Mouse (Mus musculus) heart, postnatal 4 days (tissue): ENCODE results near the gene Hoxb9. TPM values are rescaled to one million over a fixed set of nuclear protein-coding genes. Genes with fewer than 3 reads are reported as not detected.

ENCODE experiments used
- DNase-seq: peaks from one replicate; pipeline ENCODE4 v3.0.0; 2021
- total RNA-seq, 2 experiments: library from RNA; stranded (reverse); gene quantifications; 2 replicates each; pipeline ENCODE4 v1.2.3; 2021

Gene Hoxb9
- total RNA-seq, 2 experiments from 2014 or later: not detected

DNA sequence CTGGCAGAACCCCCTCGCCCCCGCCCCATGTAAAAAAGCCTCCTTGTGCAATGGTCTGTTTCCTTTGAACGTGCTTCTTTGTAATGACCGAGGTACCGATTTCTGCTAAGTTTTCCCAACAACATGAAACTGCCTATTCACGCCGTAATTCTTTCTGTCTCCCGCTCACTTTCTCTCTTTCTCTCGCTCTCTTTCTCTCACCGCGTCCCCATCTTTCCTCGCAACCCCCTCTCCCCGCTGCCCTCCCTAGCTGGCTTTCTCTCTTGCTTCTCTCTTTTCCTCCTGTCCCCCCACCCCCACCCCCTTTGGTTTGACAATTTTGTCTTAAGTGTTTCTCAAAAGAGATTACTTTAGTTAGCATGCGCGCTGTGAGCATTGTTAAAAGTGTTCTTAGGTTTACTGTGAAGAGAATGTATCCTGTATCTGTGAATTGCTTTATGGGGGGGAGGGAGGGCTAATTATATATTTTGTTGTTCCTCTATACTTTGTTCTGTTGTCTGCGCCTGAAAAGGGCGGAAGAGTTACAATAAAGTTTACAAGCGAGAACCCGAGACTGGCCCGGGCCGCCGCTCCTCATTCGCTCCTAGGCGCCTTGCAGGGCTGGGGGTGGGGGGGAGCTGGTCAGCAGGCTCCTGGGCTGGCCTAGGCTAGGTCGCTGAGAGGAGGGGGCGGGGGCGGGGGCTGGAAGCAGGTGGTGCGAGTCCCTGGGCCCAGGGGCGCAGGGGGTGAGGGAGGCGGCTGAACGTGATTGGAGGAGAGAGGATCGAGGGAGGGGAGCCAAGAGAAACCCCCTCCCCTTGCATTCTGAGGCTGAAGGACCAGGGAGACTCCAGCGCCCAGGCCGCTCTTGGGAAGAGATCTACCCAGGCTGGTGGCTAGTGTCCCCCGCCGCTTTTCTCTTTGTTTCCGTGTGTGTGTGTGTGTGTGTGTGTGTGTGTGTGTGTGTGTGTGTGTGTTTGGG, 13.8 kb downstream of the Hoxb9 start:
- no peak for DNase-seq

DNA sequence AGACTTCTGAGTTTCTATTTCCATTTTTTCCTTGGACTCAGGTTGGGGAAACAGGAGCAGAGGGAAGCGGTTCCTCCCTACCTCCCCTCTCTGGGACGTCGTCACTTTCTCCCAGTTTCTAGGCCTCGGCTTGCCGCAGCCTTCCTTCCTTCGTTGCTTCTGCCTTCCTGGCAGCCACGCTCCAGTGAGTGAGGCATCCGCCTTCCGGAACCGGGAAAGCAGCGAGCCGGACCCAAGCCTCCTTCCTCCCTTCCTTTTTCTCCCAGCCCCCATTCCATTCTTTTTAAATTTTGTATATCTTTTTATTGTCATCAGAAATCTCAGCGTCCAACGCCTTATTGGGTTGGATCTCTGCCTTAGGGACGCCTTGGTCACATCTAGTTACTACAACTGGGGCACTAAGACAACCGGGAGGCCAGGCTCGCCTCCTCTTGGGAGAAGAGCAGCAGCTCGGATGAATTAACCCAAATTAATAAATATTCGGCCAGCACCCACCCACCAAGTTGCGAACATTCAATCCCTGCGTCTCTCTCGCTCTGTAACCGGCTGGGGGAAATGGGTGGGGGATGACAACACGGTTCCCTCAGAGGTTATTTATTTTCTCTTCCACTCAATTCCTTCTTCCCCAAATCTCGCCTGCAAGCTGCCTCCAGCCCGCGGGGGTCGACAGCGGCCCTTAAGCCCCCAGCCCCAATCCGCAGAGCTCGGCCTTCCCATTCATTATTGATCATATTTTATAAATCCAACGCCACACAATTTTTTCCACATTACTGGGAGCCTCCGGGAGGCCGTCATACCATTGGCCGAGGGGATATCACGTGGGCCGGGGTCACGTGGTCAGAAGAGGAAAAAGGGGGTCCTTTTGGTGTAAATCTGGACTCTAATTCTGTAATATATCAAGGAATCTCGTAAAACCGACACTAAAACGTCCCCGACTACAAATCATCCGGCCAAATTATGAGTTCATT, 14.8 kb downstream of the Hoxb9 start, which contains the start of gene Hoxb7:
TSS of gene Hoxb7 (plus strand) at position 853 of the 968 bp plus-strand sequence.
- no peak for DNase-seq

DNA sequence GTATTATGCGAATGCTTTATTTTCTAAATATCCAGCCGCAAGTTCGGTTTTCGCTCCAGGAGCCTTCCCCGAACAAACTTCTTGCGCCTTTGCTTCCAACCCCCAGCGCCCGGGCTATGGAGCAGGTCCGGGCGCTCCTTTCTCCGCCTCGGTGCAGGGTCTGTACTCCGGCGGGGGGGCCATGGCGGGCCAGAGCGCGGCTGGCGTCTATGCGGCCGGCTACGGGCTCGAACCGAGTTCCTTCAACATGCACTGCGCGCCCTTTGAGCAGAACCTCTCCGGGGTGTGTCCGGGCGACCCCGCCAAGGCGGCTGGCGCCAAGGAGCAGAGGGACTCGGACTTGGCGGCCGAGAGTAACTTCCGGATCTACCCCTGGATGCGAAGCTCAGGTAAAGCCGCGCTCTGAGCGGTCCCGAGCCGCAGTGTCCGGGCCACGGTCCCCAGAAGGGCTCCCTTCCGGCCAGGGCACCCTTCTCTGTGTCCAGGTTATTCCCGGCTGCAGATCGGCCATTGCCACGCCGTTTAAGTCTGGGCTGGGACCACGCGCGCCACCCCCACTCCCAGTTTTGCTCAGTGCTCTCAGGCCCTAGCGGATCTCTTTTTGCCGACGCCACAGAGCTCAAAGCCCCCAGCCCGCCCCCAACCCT, 15.6 kb downstream of the Hoxb9 start:
- no peak for DNase-seq

DNA sequence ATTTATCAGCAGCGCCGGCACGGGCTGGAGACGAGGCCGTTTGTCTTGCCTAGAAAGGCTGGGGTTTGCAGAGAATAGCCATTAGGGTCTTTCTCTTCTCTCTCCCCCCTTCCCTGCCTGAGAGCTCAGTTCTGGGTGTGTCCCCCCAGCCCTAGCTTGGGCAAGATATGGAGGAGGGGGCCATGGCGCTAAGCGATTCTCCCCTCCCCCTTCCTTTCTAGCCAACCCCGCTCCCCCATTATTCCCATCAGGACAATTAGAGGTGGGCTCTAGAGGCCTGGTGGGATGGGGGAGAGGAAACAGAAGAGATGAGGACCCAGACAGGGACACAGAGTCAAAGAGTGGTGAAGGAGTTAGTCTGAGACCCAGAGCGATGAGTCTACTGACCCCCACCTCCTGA, 16.2 kb downstream of the Hoxb9 start:
- no peak for DNase-seq

DNA sequence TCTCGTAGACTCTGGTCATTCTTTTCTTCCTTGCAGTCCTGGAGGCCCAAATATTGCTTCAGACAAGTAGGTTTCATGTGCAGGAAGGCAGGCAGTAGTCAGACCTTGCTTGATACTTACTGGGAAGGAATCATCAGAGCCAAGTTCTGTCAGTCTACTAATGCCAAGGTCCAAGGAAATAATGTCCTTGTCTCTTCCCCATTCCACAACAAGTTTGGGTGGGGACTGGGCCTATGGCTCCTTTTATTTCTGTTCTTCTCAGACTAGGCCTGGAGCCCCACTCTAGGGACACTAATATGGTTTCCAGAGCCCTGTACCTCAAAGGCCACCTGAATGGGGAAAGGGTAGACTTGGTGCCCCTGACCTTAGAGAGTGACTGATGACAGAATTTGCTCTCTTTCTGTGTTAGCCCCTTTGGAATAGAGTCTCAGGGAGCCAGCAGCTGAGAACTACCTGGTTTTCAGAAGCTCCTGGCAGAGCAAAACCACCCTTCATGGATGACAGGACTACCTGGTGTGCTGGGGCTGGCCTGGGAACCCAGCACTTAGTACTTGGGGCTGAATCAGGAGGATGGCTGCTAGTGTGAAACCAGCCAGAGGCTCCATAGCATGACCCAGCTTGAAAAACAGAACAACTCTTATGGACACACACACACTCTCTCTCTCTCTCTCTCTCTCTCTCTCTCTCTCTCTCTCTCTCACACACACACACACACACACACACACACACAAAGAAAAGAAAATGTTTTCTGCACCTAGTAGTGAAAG, 17.4 kb downstream of the Hoxb9 start:
- DNase-seq: no peak

DNA sequence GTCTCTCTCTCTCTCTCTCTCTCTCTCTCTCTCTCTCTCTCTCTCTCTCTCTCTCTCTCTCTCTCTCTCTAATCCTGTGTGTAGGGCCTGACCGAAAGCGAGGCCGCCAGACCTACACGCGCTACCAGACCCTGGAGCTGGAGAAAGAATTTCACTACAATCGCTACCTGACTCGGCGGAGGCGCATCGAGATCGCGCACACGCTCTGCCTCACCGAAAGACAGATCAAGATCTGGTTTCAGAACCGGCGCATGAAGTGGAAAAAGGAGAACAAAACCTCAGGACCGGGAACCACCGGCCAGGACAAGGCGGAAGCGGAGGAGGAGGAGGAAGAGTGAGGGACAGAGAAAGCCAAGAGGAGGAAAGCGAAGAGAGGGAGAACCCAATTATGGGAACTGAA, 18.0 kb downstream of the Hoxb9 start:
- DNase-seq: no peak

DNA sequence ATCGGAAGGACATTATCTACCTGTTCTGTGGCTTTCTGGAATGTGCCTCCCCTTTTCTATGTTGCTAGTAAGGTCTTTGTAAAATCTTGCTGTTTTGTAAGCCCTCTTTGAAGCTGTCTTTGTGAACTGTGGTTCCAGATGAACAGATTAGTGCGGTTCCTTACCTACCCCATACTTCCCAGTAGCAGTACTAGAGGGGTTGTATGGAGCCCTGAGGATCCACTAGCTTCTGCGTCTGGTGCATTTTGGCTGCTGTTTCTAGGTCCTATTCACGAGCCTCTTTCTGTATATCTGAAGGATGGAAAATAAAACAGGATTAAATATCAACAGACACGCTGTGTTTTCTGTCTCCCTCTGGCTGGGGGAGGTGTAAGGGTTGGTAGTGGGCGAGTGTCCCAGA, 18.6 kb downstream of the Hoxb9 start:
- DNase-seq: no peak

DNA sequence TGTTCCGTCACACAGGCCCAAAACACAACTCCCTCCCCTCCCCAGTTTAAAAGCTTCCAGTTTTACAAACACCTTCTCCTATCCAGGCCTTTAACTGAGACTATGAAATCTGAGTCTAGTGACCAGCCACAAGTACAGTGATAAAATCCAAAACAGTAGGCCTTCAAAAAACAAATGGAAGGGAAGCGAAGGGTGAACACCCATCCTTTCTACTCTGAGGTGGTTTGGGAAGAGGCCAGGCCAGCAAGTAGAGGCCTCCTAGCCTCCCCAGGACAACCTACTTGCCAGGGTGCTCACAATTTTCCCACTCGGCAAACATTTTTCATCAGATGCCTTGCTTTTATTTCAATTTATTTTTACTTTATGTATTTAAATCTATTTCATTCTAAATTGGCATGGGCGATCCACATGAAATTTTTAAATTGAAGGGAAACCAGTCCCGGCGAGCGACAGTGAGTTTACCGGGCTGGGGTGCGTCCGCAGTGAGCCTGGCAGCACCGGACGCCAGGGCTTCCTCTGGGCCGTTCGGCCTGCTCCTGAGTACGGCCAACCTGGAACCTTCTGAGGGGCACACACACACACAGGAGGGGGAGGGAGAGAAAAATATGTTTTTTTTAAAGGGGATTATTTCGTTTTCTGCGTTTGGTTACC, 19.6 kb downstream of the Hoxb9 start:
- DNase-seq: no peak

DNA sequence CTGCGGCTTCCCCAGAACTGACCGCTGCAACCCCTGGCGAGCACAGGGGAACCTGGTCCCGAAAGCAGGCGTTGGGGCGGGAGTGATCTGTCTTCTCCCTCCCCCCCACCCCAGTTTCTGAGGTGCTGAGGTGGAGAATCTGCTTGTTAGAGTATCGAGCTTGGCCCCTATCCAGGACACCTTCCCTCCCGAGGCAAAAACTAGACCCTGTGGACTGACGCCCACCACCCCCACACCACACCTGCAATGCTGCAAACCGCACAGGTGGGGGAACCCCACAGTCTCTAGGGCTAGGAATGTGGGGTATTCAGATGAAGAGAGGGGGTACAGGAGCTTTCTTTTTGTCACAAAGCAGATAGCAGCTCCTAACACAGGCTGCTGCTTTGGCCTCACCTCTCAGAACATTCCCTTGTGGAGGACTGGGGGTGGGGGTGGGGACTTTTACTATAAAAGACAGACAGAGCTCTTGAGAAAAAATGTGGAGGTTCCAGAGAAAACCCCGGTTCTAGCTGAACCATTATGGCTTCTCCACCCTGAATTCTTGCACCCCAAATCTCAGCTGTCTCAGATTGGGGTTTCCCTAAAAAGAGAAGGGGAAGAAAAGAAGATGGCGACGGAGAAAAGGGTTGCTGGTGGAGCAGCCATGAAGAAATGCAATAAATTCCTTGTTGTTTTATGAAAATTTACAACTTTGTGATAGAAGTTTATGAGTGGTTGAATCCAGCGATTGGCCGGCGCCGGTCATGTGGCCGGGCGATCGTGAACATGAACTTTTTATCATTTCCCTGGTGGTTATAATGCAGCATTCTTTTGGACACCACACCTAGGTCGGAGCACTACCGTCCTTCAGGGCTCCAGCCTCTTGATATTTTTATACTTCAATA, 20.7 kb downstream of the Hoxb9 start, which contains the start of gene Hoxb6:
TSS of gene Hoxb6 (plus strand) at position 796 of the 884 bp plus-strand sequence.
- DNase-seq: no peak

DNA sequence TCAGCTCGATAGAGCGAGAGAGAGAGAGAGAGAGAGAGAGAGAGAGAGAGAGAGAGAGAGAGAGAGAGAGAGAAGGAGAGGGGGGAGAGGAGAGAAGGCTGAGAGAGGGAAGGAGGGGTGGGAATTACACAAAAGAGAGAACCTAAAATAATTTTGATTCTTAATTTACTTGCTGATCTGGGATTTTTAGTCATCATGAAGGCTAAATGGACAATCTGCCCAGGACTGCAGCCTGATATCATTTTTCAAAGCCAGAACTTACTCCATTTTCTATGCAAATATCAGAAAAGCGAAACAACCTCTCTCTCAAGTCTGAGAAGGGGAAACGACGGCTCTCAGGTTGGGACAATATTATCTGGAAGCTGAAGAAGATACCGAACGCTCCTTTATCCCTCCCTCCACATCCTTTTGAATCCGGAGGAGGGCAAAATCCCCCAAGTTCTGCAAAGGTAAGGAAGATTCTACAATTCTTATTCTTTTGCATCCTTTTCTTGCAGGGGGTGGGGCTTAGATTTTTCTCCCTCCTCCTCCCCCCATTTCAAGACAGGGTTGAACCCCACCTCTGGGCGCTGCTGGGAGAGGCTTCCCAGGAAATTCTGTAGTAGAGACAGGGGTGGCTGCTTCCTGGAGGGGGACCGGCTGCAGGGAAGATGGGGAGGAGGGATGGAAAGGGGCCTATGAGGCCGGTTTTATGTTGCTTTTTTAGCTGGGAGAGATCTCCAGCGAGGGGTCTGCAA, 21.5 kb downstream of the Hoxb9 start:
- no peak for DNase-seq

DNA sequence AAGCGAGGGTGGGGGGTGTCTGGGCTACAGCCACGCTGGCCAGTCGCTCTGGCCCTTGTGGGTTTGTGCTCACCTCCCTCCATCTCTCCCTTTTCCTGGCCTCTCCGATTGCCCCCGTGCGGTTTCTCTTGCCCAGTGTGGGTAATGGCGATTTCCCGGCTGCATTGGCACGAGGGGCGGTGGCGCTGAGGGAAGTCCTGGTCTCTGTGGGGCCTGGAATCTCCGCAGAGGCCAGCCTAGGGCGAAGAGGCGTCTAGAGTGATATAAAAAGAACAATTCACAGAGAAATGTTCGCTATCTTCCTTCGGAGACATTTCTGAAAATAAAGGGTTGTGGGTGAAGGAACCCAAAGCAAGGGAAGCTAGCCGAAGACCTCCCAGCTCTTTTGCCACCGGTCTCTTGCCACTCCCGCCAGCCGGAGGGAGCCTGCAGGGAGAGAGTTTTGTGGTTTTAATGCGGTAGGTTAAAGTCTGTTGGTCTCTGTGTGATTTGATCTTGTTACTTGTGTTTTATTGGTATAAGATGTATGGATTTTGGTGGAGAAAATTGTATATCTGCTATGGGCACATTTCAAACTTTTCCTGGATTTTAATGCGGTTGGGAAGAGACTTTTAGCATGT, 22.2 kb downstream of the Hoxb9 start:
- DNase-seq: no peak

DNA sequence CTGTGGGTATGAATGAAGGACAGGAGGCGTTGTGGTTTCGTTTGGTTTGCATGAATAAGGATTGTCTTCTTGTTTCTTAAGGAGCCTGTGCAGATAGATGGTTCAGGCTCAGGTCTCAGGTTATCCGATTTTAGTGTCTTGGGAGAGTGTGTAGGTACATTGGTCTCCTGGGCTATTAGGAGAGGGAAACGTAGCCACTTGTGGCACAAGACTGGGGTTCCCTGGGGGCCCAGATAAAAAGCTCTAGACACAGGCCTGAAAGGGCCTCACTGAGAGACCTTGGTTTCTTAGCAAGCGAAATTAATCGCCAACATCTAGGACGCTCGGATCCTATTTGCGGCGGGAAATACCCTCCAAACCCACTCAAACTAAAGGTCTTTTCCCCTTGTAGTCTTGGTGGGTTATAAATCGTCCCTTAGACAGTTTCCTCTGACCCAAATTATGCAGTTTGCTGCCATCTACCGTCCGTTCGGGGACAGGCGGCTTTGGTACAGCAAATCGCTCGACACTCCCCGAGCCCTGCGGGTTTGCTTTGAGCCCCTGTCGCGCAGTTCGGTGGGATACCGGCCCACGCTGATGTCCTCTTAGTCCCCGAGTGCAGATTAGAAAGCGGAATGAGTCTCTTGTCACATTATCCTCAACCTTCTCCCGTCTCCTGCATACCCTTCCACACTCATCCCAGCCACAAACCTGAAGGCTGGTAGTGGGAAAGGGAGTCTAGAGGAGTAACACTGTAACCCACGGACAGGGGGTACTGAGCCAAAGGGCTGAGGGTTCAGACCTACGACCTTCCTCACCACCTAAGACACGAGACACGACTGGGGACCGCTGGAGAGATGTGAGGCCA, 23.2 kb downstream of the Hoxb9 start:
- DNase-seq: peak; percentile 83

DNA sequence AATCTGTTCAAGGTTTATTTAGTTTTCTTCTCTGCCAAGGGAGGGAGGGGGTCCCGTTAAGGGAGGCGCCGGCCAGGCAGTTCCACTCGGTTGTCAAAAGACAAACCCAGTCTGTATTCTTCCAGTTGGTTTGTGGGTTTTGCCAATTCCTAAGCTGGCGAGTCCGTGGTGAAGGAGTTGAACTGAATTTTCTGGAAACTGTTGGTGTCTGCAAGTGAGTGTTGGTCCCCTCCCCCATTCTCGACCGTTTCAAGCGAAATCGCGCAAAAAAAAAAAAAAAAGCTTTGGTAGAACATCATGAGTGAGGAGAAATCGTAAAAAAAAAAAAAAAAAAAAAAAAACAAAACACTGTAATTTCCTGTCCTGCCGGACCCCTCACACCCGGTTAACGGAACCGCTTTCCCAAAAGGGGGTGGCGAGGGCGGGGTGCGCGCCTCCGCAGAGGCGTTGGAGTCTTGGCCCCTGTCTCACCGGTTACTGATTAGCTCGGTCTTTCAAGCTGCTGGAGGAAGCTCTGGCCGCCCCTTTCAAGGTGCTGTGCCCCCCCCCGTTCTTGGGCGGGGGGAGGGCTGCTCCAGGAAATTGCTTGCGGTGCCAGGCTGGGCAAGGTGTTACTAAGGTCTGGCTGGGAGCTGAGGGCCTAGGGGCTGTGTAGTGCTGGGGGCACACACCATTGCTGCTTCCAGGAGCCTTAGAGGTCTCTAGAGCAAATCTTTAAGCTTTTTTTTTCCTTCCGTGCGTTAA, 24.0 kb downstream of the Hoxb9 start:
- no peak for DNase-seq

DNA sequence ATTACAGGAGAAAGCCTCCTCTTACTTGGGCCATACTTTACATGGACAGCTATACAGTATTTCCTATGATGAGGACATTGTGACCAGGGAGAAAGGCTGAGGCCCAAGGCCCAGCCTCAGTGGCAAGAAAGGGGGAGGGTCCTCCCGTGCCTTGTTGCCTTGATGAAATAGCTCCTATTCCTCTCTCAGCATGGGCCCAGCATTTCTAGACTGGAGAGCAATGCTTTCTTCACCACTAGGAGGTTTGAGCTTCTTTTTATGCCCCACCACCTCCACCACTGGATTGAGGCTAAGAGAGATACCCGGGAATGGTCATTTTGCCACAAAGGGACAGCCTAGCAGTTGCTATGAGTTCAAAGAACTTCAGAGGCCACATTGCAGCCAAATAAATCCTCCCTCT, 25.7 kb downstream of the Hoxb9 start:
- no peak for DNase-seq

DNA sequence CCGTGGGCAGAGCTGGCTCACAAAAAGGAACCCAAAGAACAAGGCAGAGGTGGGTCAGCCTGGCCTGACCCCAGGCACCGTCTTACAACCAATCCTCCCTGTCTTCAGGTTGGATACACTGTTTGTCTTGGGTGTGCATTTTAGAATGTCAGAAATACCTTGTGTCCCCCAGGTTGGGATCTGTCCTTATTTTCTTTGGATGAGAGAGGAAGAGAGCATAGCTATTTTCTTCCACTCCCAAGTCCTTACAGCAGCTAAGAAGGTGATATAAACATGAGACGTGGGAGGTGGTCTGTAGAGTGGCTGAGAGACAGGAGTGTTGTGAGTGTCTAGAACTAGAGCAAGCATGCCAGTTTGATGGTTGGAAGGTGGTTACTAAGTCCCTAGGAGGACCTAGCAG, 26.2 kb downstream of the Hoxb9 start:
- no peak for DNase-seq

DNA sequence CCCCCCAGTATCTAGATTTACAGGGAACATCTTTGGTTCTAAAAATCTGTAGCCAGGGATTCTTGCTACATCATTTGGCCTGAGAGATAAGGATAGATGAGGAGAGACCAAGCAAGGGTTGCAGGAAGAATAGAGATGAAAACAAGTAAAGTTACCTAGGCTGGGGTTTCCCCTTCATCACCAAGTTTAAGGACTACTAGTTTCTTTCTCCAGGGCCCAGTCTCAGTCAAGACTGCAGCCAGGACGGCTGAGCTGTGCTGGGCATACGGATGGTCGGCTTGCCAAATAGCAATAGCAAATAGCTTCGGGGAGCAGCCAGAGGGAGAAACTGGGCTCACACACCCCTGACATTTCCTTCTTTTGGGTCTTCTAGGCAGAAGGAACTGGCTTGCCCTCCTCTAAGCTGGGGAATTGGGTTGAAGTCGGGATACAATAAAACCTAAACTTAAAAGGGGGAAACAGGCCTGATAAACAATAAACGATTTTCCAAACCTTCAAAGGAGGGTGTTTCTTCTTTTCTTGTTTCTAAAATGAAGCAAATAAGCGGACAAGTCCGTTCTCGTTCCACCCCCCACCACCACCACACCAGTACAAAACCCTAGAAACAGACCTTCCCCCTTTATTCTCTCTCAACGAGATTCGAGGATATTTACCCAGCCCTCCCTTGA, 26.8 kb downstream of the Hoxb9 start:
- no peak for DNase-seq
